Mouse (Mus musculus): ENCODE results near the gene Olfr986.

The Olfr986 gene

GRCm38 (mm10) chr9:40234233-40235072 is 53.7 kb downstream of the Olfr986 start:
- 82% methylated on average over 10 of the region's 10 CpGs for WGBS

GRCm38 (mm10) chr9:40235220-40235619 is 54.5 kb downstream of the Olfr986 start:
- 93% methylated on average over 7 of the region's 7 CpGs for WGBS
